Mouse (Mus musculus) heart, postnatal 0 days (tissue): ENCODE results near the gene Zscan10.

Source experiments
- CTCF ChIP-seq: IDR thresholded peaks from 2 replicates; pipeline ENCODE4 v1.5.1; 2016; ENCODE audit warnings: antibody characterized with exemption, control low read depth, low read depth
- EP300 ChIP-seq: IDR thresholded peaks from 2 replicates; pipeline ENCODE4 v1.6.1; 2016; ENCODE audit warnings: antibody characterized with exemption, low read depth

- TF ChIP-seq CTCF = no peak
- no peak for TF ChIP-seq EP300
Measured at GRCm38 (mm10) chr17:23653324-23653723, 52.7 kb downstream of the Zscan10 start.
